Mouse (Mus musculus) midbrain, embryonic 13.5 days (tissue): ENCODE measurements at regions not wholly inside any gene's neighbourhood (a gene's known extent, or its start where the extent isn't known, plus 50 kb on each side); places are given as distances from the start of the nearest gene placed in this dataset.

ENCODE experiments used
- ATAC-seq: fragments of 200-750 bp; cut with Nextera tagmentation; 2 replicates; pipeline ENCODE4 v1.8.0; 2017; ENCODE audit warnings: mild to moderate bottlenecking, moderate TSS enrichment, moderate library complexity
- H3K27ac ChIP-seq: fragments of 300-500 bp; sonication (generic); 2 replicates; pipeline ENCODE4 v1.5.1; 2015; ENCODE audit warnings: inconsistent platforms, mild to moderate bottlenecking, moderate library complexity
- H3K27me3 ChIP-seq: fragments of 300-500 bp; sonication (generic); 2 replicates; pipeline ENCODE4 v1.6.1; 2015; ENCODE audit warnings: mild to moderate bottlenecking, inconsistent platforms
- H3K36me3 ChIP-seq: fragments of 300-500 bp; sonication (generic); 2 replicates; pipeline ENCODE4 v1.6.1; 2015; ENCODE audit warnings: mild to moderate bottlenecking, inconsistent platforms
- H3K4me1 ChIP-seq: fragments of 300-500 bp; sonication (generic); replicated peaks from 2 replicates; pipeline ENCODE4 v1.6.1; 2015; ENCODE audit warnings: inconsistent platforms
- H3K4me2 ChIP-seq: fragments of 300-500 bp; sonication (generic); replicated peaks from 2 replicates; pipeline ENCODE4 v1.6.1; 2015; ENCODE audit warnings: moderate library complexity, mild to moderate bottlenecking, inconsistent platforms
- H3K4me3 ChIP-seq: fragments of 300-500 bp; sonication (generic); replicated peaks from 2 replicates; pipeline ENCODE4 v1.5.1; 2015; ENCODE audit warnings: mild to moderate bottlenecking, inconsistent platforms
- H3K9ac ChIP-seq: fragments of 300-500 bp; sonication (generic); replicated peaks from 2 replicates; pipeline ENCODE4 v1.6.1; 2015; ENCODE audit warnings: mild to moderate bottlenecking, inconsistent platforms
- H3K9me3 ChIP-seq: fragments of 300-500 bp; sonication (generic); 2 replicates; pipeline ENCODE4 v1.6.1; 2016; ENCODE audit warnings: mild to moderate bottlenecking, inconsistent platforms
- WGBS: fragments of 180-500 bp; shearing (Covaris S2); methylation state at CpG from one replicate; pipeline ENCODE4 v1.1.7; 2015; 5-methylcytosine and 5-hydroxymethylcytosine counted together

DNA sequence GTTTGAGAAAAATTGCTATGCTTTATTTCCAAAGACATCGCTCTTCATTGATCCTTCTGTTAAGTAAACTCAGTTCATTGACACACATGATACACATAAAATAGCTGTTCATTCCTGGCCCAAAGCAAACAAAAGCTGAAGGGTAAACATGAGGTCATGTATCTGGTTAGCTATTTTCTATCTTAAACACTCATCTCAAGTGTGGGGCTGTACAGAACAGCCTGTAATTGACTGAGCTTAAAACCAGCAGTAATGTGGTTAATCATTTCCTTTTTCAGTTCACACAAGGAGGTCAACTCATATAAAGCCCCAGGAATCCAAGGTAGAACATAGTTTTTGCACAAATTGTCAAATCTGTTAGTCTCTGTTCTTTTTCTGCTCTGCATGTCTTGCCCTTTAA lies 94.5 kb downstream of the Cldn17 start:
- no peak for ATAC-seq
- Histone ChIP-seq H3K4me2 (no peak overlapping the region), H3K27ac (no peak overlapping the region), H3K36me3 (no peaks in the 10 kb centered on the region), H3K9ac (no peak overlapping the region), H3K4me1 (no peaks in the 10 kb centered on the region), H3K27me3 (no peaks in the 10 kb centered on the region), H3K9me3 (no peaks in the 10 kb centered on the region), H3K4me3 (no peak overlapping the region)
- WGBS: 96% methylated on average over 1 of the region's 1 CpGs

DNA sequence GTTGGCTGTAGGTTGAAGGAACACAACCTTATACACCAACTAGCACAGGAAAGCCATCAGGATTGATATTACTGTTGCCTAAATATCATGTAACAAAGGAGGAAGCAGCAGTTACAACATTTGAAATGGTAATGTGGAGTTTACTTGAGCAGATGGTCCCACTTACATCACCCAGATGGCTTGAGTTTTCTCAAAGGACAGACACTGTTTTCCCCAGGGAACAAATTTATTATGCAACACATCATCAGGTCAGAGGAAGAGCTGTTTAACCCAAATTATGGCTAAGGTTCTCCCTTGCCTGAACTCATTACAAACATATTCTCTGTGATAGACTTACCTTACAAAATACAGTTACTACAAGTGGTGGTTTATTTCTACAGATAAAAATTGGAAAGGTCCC lies 98.6 kb downstream of the Cldn17 start:
- Histone ChIP-seq H3K4me1 (no peaks in the 10 kb centered on the region), H3K27ac (no peak overlapping the region), H3K27me3 (no peaks in the 10 kb centered on the region), H3K4me2 (no peak overlapping the region), H3K36me3 (no peaks in the 10 kb centered on the region), H3K4me3 (no peak overlapping the region), H3K9me3 (no peaks in the 10 kb centered on the region), H3K9ac (no peak overlapping the region)
- no peak for ATAC-seq

DNA sequence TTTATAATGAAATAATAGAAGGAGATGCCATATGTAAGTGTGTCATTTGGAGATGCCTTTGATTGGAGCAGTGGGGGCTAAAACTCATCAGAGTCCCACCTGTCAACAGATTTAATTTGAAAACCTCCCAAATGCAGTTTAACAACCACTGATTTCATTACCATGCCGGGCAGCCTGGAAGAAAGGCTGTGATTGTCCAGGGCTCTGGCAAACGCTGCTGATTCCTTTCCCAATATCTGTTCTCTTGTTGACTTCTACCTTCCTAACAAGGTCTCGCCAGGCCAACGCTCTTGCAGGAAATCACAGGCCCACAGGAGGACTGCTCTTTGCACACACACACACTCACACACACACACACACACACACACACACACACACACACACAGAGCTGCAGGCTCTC lies 102.4 kb downstream of the Cldn17 start:
- no peak overlapping the region for H3K4me2 ChIP-seq

DNA sequence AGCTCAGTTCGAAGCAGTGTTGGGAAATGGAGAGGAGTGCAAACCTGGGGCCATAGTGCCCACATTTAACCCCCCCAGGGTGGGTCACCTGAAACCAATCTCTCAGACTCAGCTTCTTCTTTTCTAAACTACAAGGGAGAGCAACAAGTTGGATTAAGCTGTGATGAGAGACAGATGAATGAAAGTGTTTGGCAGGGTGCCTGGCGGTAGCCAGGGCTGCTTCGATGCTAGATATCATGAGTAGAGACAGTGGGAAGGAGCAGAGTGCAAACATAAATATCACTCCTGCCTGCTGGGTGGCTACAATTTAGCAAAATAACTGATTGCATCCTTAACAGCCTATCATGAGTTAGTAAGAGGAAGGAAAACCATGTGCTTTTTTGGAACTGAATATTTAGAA lies 106.9 kb downstream of the Cldn17 start:
- no peak overlapping the region for H3K4me2 ChIP-seq
- no peak overlapping the region for H3K4me3 ChIP-seq
- H3K27ac ChIP-seq: no peak overlapping the region
- H3K9ac ChIP-seq: no peak overlapping the region
- H3K36me3 ChIP-seq: no peaks in the 10 kb centered on the region
- no peaks in the 10 kb centered on the region for H3K9me3 ChIP-seq
- WGBS: 69% methylated on average over 3 of the region's 3 CpGs
- ATAC-seq: no peak
- H3K27me3 ChIP-seq: no peaks in the 10 kb centered on the region
- no peaks in the 10 kb centered on the region for H3K4me1 ChIP-seq

More for the DNA sequence above, 102.4 kb downstream of the Cldn17 start:
- no peak overlapping the region for H3K27ac ChIP-seq
- H3K36me3 ChIP-seq: no peaks in the 10 kb centered on the region
- no peaks in the 10 kb centered on the region for H3K27me3 ChIP-seq
- no peaks in the 10 kb centered on the region for H3K9me3 ChIP-seq
- H3K4me3 ChIP-seq: no peak overlapping the region
- H3K9ac ChIP-seq: no peak overlapping the region
- ATAC-seq: no peak
- WGBS: 76% methylated on average over 4 of the region's 4 CpGs
- H3K4me1 ChIP-seq: no peaks in the 10 kb centered on the region

DNA sequence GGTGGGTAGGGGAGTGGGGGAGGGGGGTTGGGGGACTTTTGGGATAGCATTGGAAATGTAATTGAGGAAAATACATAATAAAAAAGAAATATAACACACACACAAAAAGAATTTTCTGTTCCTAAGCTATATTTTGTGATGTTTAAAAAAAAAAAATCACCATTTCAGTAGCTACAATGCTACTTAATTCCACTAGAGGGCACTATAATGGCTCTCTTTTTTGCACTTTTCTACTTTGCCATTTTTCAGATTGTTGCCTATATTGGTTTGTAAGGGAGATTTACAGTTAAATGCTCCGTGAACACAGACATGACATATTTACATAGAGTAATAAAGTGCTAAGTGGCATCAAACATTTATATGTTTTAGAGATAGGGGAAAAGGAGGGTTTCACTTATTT lies 102.7 kb upstream of the Grik1 start:
- H3K9ac ChIP-seq: no peak overlapping the region
- no peaks in the 10 kb centered on the region for H3K9me3 ChIP-seq
- no peaks in the 10 kb centered on the region for H3K27me3 ChIP-seq
- no peak overlapping the region for H3K4me3 ChIP-seq
- no peaks in the 10 kb centered on the region for H3K36me3 ChIP-seq
- H3K27ac ChIP-seq: no peak overlapping the region
- WGBS: 45% methylated on average over 1 of the region's 1 CpGs
- H3K4me2 ChIP-seq: no peak overlapping the region
- H3K4me1 ChIP-seq: no peaks in the 10 kb centered on the region
- ATAC-seq: no peak

DNA sequence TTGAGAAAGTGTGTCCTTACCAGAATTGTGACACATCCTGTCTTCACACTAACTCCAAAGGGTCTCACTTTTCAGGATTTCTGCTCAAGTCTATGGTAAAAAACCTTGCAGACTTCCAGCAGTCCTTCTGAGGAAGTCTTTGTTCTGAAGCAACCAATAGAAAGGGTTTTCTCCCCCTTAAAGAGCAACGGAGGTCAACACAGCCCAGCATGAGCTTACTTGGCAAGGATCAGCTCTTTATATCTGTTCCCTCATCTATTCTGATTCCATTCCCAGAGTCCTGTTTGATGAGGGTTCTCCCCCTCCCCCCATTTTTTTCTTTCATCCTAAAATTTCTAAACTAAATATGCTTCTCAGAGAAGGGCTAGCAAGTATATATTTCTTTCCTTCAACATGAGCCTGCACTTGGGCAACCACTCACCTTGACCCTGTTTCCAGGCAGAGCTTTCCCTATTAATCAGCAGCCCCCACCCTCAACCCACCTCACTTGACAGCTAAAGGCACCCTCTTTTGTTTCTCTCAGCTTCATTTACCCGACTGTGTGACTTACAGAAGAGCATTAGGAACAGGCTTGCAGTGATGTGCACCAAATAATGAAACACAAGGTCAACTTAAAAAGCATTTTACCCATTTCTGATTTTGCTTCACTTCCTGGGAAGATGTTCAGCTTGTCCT lies 91.7 kb upstream of the Grik1 start:
- no peaks in the 10 kb centered on the region for H3K9me3 ChIP-seq
- H3K4me1 ChIP-seq: peaks cover 8% of the 10 kb centered on the region
- peak; percentile 63 for ATAC-seq
- no peaks in the 10 kb centered on the region for H3K27me3 ChIP-seq
- H3K27ac ChIP-seq: no peak overlapping the region
- no peak overlapping the region for H3K4me3 ChIP-seq
- H3K9ac ChIP-seq: no peak overlapping the region
- H3K4me2 ChIP-seq: no peak overlapping the region
- no peaks in the 10 kb centered on the region for H3K36me3 ChIP-seq
- WGBS: 2% methylated on average over 2 of the region's 2 CpGs

DNA sequence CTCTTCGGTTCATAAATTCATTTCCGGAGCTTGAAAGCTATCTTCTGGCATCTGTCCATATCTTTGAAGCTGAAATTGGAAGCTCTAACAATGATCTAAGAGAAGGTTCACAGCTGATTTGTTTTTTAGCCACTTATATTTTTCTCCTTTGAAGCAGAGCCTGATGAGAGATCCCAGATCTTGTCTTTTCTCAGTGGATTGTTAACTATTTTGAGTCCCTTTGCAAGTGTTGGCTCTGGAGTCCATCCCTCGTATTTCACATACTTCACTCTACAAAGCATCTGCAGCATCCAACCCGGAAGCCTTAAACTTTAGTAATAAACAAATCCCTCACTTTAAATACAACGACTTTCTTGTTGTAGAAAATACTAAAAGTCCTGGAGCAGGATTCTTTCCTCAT lies 85.6 kb upstream of the Grik1 start:
- Histone ChIP-seq H3K4me1 (no peaks in the 10 kb centered on the region), H3K36me3 (no peaks in the 10 kb centered on the region), H3K4me3 (no peak overlapping the region), H3K9me3 (no peaks in the 10 kb centered on the region), H3K9ac (no peak overlapping the region), H3K27me3 (no peaks in the 10 kb centered on the region), H3K27ac (no peak overlapping the region), H3K4me2 (no peak overlapping the region)
- 82% methylated on average over 5 of the region's 5 CpGs for WGBS
- ATAC-seq: no peak

DNA sequence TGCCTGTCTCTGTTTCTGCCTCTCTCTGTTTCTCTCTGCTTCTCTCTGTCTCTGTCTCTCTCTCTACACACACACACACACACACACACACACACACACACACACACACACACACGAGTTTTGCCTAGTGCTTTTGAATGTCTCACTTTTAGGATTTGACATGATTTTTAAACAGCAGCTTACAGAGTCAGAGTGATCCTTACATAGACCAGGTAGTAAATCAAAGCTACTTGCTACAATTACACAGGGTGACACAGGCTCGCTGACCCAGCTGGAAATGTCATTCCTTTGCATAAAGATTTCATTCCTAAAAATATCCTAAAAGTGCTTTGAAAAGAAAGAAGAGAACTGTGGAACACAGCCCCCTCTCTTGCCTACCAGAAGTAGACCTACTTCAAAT lies 84.5 kb upstream of the Grik1 start:
- H3K9me3 ChIP-seq: no peaks in the 10 kb centered on the region
- WGBS: 46% methylated on average over 2 of the region's 2 CpGs
- H3K4me2 ChIP-seq: no peak overlapping the region
- no peak overlapping the region for H3K9ac ChIP-seq
- H3K4me3 ChIP-seq: no peak overlapping the region
- H3K27me3 ChIP-seq: no peaks in the 10 kb centered on the region
- no peaks in the 10 kb centered on the region for H3K4me1 ChIP-seq
- no peak overlapping the region for H3K27ac ChIP-seq
- ATAC-seq: no peak
- H3K36me3 ChIP-seq: no peaks in the 10 kb centered on the region

DNA sequence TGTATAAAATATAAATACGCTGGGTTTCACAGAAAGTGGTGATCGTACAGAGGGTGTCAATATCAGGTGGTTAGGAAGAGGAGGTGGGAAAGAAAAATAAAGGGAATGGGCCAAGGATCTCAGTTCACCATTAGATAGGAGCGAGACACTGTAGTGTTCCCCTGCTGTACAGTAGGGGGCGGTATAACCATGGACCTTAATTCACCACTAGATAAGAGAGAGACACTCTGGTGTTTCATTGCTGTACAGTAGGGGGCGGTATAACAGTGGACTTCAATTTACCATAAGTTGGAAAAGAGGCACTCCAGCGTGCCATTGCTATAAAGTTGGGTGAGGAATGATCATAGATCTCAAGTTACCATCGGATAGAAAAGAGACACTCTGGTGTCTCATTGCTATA lies 82.0 kb upstream of the Grik1 start:
- Histone ChIP-seq H3K4me3 (no peak overlapping the region), H3K36me3 (no peaks in the 10 kb centered on the region), H3K9ac (no peak overlapping the region), H3K9me3 (no peaks in the 10 kb centered on the region), H3K4me2 (no peak overlapping the region), H3K27me3 (no peaks in the 10 kb centered on the region), H3K4me1 (no peaks in the 10 kb centered on the region), H3K27ac (no peak overlapping the region)
- WGBS: 35% methylated on average over 7 of the region's 7 CpGs
- ATAC-seq: peak; percentile 56; the same call in 1 of the 2 replicates

DNA sequence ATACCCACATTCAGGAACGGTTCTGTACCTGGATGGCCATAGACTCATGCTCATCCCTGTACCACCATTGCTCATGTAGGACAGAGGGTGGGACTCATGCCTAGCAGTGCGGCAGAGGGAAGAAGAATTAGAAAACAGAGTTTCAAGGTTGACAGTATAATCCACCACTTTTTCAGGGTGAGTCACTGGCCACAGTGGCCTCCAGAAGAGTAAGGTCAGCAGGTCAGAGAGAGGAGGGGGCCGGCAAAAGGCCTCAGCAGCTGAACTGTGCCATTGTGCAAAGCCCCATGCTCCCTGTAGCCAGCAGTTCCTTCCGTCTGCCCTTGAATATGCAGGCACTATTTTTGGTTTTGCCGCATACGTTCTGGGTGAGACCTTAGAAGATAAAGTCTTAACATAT lies 78.1 kb upstream of the Grik1 start:
- H3K27ac ChIP-seq: no peak overlapping the region
- no peak overlapping the region for H3K9ac ChIP-seq
- H3K9me3 ChIP-seq: no peaks in the 10 kb centered on the region
- H3K36me3 ChIP-seq: no peaks in the 10 kb centered on the region
- WGBS: 68% methylated on average over 6 of the region's 6 CpGs
- no peak overlapping the region for H3K4me3 ChIP-seq
- no peak overlapping the region for H3K4me2 ChIP-seq
- no peak for ATAC-seq
- H3K27me3 ChIP-seq: no peaks in the 10 kb centered on the region
- no peaks in the 10 kb centered on the region for H3K4me1 ChIP-seq

DNA sequence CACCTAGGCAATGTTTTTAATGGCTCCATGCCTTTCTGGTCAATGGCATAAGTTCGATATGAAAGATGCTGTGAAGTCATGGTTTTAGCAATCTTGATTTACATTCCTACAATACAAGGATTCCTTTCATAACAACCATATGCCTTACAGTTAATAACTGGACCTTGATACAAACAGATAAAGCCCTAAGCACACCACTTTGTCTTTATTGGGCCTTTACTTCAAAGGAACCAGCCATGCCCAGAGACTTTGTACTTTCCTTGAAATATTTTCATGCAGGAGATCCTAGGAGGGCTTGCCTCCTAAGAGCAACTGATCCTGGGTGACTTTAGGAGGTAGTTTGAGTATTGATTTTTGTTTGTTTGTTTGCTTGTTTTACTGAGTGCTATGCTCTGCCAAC lies 77.1 kb upstream of the Grik1 start:
- Histone ChIP-seq H3K9me3 (no peaks in the 10 kb centered on the region), H3K4me2 (no peak overlapping the region), H3K4me3 (no peak overlapping the region), H3K27me3 (no peaks in the 10 kb centered on the region), H3K36me3 (no peaks in the 10 kb centered on the region), H3K27ac (no peak overlapping the region), H3K9ac (no peak overlapping the region), H3K4me1 (no peaks in the 10 kb centered on the region)
- ATAC-seq: no peak
- 100% methylated on average over 1 of the region's 1 CpGs for WGBS

DNA sequence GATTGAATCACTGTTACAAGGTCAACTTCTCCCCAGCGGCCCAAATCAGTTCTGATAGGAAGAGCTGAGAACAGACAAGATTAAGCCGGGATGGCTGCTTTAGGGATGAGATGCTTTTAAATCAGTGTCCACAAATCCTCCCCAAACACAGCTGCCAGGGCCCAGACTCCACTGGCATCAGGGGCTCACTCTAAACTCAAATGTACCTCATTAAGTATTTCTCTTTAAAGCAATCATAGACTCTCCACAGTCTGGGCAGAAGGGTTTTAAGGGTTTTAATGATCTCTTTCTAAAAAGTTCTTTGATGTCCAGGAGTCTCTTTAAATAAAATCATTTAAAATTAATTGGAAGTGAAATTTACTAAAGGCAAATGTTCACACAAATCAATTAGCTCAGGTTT lies 70.0 kb upstream of the Grik1 start:
- no peaks in the 10 kb centered on the region for H3K9me3 ChIP-seq
- H3K4me2 ChIP-seq: no peak overlapping the region
- H3K36me3 ChIP-seq: no peaks in the 10 kb centered on the region
- 29% methylated on average over 2 of the region's 2 CpGs for WGBS
- no peak for ATAC-seq
- no peak overlapping the region for H3K4me3 ChIP-seq
- H3K27me3 ChIP-seq: no peaks in the 10 kb centered on the region
- H3K27ac ChIP-seq: no peak overlapping the region
- no peaks in the 10 kb centered on the region for H3K4me1 ChIP-seq
- H3K9ac ChIP-seq: no peak overlapping the region
